Mouse (Mus musculus) CH12.LX (cell line): Measurements from ENCODE around the gene Msantd2.

ENCODE experiments used
- CTCF ChIP-seq, 2 experiments: IDR thresholded peaks in 1 of 2; conservative IDR thresholded peaks in 1 of 2; 2 replicates each; pipeline ENCODE4 v1.5.1; 2011 to 2012; ENCODE audit warnings: low read depth in 2 of 2, low read length in 2 of 2, improper control_type of control experiment in 1 of 2, inconsistent platforms in 1 of 2, mild to moderate bottlenecking in 1 of 2, moderate library complexity in 1 of 2
- E2F4 ChIP-seq: IDR thresholded peaks from 2 replicates; pipeline ENCODE4 v1.6.1; 2011; ENCODE audit warnings: low read depth, low read length, improper control_type of control experiment; ENCODE audit not compliant: insufficient replicate concordance
- EP300 ChIP-seq: IDR thresholded peaks from 2 replicates; pipeline ENCODE4 v1.6.1; 2011; ENCODE audit warnings: low read length, improper control_type of control experiment
- ETS1 ChIP-seq: conservative IDR thresholded peaks from 2 replicates; pipeline ENCODE4 v1.6.1; 2012; ENCODE audit warnings: low read depth, mild to moderate bottlenecking, inconsistent platforms, low read length, improper control_type of control experiment, moderate library complexity
- KAT2A ChIP-seq: IDR thresholded peaks from 2 replicates; pipeline ENCODE4 v1.6.1; 2012; ENCODE audit warnings: low read length, improper control_type of control experiment, inconsistent platforms; ENCODE audit not compliant: insufficient replicate concordance
- MEF2A ChIP-seq: IDR thresholded peaks from 2 replicates; pipeline ENCODE4 v1.6.1; 2014; ENCODE audit warnings: low read depth, mild to moderate bottlenecking, inconsistent platforms, low read length, improper control_type of control experiment, borderline replicate concordance
- NRF1 ChIP-seq: IDR thresholded peaks from 2 replicates; pipeline ENCODE4 v1.6.1; 2014; ENCODE audit warnings: low read depth, mild to moderate bottlenecking, inconsistent platforms, low read length, improper control_type of control experiment, moderate library complexity
- POLR2A ChIP-seq: IDR thresholded peaks from 2 replicates; pipeline ENCODE4 v1.6.1; 2011; ENCODE audit warnings: low read depth, mild to moderate bottlenecking, improper control_type of control experiment, low read length
- TBP ChIP-seq: conservative IDR thresholded peaks from 2 replicates; pipeline ENCODE4 v1.6.1; 2011; ENCODE audit warnings: low read depth, low read length, improper control_type of control experiment
- TCF12 ChIP-seq: IDR thresholded peaks from 2 replicates; pipeline ENCODE4 v1.6.1; 2014; ENCODE audit warnings: low read depth, mild to moderate bottlenecking, inconsistent platforms, low read length, improper control_type of control experiment
- UBTF ChIP-seq: IDR thresholded peaks from 2 replicates; pipeline ENCODE4 v1.6.1; 2012; ENCODE audit warnings: low read depth, mild to moderate bottlenecking, inconsistent platforms, low read length, improper control_type of control experiment, moderate library complexity
- USF1 ChIP-seq: IDR thresholded peaks from 2 replicates; pipeline ENCODE4 v1.6.1; 2014; ENCODE audit warnings: low read depth, mild to moderate bottlenecking, inconsistent platforms, low read length, improper control_type of control experiment
- ZKSCAN1 ChIP-seq: IDR thresholded peaks from 2 replicates; pipeline ENCODE4 v1.6.1; 2012; ENCODE audit warnings: low read depth, inconsistent platforms, low read length, improper control_type of control experiment, borderline replicate concordance
- ZNF384 ChIP-seq: IDR thresholded peaks from 2 replicates; pipeline ENCODE4 v1.6.1; 2012; ENCODE audit warnings: low read depth, low read length, improper control_type of control experiment, inconsistent platforms

DNA sequence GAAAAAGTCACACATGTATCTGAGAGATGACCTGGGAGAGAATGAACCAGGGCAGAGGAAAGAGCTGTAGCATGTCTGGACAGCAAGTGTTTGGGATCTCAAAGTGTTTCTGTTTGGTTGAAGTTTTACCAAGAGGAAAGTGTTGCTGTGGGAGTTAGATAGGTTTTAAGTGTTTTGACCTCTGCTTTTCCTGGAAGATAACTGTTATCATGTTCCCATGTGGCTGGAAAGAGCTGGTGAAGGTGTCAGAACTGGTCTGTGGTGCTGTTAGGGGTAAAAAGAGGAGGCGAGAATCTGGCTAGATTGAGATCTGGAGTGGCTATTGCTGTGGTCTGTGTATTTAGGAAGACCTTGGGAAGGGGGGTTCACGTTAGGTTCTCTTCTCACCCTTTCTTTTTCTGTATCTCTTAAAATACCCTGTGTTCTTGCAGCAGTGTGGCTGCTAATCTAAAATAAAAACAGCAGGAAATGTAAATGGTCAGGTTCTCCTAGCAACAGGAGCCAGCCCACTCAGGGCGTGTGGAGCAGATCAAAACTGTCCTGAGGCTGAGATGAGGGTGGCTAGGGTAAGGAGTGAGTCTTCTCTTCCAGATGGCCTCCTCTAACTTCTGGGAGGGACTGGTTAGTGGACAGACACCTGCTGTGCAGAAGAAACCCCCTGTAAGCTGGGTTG is 83.2 kb downstream of the Msantd2 start:
- TF ChIP-seq TCF12 (no peak), ZKSCAN1 (no peak), EP300 (no peak), KAT2A (no peak), UBTF (no peak), MEF2A (no peak), E2F4 (no peak), CTCF (conservative IDR thresholded peaks at IDR 0.05 in 1 of 2, IDR thresholded peaks at IDR 0.05 in 1 of 2; ENCODE audit: low read depth in 2 of 2, low read length in 2 of 2) (no peak), POLR2A (no peak), ZNF384 (no peak), ETS1 (no peak), NRF1 (no peak), TBP (no peak), USF1 (no peak)
